Mouse (Mus musculus) kidney, adult 8-10 months (tissue): Measurements from ENCODE around the gene Krt72.

Experiments
- DNase-seq, 2 experiments: peaks; one replicate each; pipeline ENCODE4 v3.0.0; 2022

Gene Krt72

DNA sequence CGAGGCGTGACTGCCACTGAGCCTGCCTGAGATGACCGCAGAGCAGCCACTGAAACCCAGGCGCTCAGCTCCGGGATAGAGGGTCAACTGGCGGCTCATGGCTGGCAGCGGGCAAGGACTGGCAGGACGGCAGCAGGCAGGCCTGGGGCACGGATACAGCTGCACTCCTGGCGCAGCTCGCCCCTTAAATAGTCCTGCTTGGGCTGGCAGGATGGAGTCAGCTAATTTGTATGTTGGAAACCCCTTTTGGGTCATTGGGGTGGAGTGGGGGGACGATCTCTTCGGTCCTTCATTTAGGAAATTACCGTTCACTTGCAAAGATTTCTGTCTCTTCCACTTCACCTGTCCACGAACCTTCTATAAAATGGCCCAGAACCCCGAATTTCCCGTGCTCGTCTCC is at the start of gene Krt72:
Krt72 (minus strand) TSS at position 101 of the 400 bp plus-strand sequence.
- DNase-seq: no peak

GRCm38 (mm10) chr15:101834784-101835328 is 48.6 kb upstream of the Krt72 start:
- no peak for DNase-seq

DNA sequence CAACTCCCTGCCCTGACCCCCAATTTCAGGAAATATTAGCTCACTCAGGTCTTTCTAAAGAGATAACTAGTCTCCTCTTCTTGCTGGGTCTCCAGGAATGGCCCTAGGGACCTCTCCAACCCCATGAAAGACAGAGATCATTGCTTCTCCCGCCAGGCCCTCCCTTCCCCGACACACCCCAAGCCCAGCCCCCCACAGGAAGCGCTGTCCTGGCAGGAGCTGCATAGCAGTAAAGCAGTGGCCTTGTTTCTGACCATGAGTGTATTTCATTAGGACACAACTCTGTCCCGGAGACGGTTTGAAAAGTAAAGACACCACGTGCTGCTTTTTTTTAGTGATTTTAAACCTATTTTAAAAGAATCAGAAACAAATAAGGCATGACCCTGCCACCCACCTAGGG is 46.9 kb upstream of the Krt72 start:
- DNase-seq: no peak

- DNase-seq: no peak
Observed at GRCm38 (mm10) chr15:101829441-101829840, 43.2 kb upstream of the Krt72 start.

- no peak for DNase-seq
Observed at GRCm38 (mm10) chr15:101821786-101822185, 35.5 kb upstream of the Krt72 start.

DNA sequence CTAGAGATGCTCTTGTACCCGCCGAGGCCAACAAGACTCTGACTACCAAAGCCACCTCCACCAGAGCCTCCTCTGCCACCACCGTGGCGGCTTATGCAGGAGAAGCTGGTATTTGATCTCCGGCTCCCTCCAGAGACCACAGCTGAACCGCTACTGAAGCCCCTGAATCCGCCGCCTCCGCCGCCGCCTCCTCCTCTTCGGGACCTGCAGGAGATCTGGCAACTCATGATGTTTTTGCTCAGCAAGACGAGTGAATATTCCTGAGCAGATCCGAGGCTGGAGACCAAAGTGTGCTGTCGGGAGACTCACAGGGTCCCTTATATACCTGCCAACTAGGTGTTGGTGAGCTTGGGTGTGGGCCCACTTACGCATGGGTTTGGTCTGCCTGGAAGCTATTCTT is 31.6 kb upstream of the Krt72 start, which contains the start of gene Krt2:
Krt2 (minus strand) TSS at position 295 of the 400 bp plus-strand sequence.
- DNase-seq: no peak

DNA sequence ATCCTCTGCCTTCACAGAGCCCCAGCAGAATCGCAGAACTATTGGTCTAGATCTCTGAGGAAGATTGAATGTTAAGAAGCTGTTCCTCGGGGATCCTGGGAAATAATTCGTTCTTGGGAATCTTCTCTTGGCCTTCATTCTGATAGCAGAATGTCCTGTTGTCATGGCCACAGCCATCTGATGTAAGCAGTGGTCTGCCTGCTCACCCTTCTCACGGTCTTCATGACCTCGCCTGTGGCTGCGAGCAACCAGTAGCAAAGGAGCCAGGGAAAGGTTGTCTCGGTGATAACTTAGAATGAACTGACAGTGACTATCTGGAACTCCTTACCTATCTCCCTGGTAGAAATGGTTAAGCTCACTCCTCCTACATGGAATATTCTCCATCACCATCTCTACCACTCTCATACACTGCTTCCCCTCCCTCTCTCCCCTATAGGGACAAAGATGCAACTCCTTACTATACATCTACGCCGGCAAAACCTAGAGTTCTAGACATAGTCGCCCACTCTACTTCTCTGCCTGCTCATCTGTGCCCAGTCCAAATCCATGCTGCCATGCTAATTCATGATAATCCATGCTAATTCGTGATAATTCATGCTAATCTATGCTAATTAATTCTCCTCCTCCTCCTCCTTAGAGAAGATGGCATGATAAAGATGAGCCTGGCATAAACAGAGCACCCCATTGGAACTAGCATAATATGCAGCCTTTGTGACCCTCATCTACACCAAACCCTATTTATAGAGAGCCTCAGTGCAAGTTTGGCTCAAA is 17.0 kb upstream of the Krt72 start:
- no peak for DNase-seq

GRCm38 (mm10) chr15:101802296-101802835 is 16.1 kb upstream of the Krt72 start, which contains the start of gene Krt73:
Gene Krt73 (minus strand): TSS chr15:101802346.
- DNase-seq: no peak

- DNase-seq: no peak
Observed at GRCm38 (mm10) chr15:101790867-101791266, 4.6 kb upstream of the Krt72 start.

GRCm38 (mm10) chr15:101773420-101773819 is 12.8 kb downstream of the Krt72 start:
- no peak for DNase-seq

- peak; percentile 73 to 92 for DNase-seq
Observed at GRCm38 (mm10) chr15:101772711-101773081, 13.6 kb downstream of the Krt72 start.

- peak; percentile 7 to 21 for DNase-seq
Observed at GRCm38 (mm10) chr15:101772080-101772710, 14.1 kb downstream of the Krt72 start.

GRCm38 (mm10) chr15:101770226-101770625 is 16.0 kb downstream of the Krt72 start:
- DNase-seq: no peak

GRCm38 (mm10) chr15:101742711-101743110 is 43.5 kb downstream of the Krt72 start, which contains the start of gene Krt71:
Gene Krt71 (minus strand): TSS chr15:101743109.
- no peak for DNase-seq

GRCm38 (mm10) chr15:101737786-101738185 is 48.5 kb downstream of the Krt72 start:
- no peak for DNase-seq

DNA sequence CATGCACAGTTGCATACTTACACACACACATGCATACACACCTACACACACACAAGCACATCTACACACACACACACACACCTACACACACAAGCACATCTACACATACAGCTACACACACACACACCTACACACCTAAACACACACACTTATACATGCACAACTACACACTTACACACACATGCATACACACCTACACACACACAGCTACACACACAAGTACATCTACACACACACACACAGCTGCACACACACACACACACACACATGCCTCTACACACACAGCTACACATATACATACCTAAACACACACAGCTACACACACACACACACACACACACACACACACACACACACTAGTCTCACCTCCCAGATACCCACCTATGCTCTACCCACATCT is 55.6 kb downstream of the Krt72 start:
- DNase-seq: no peak
